Mouse (Mus musculus): Measurements from ENCODE around the gene Dlgap4. TPM values are rescaled to one million over a fixed set of nuclear protein-coding genes. Genes with fewer than 3 reads are reported as not detected.

Gene Dlgap4
- polyA plus RNA-seq, 1 experiment: 98.2 TPM

- Histone ChIP-seq H3K27ac (ENCODE audit: control insufficient read depth, insufficient read depth, low read length) (no peak overlapping the region; the same call in 1 of the 2 replicates), H3K27me3 (ENCODE audit: control insufficient read depth, insufficient read depth, low read length) (no peaks in the 10 kb centered on the region), H3K4me3 (ENCODE audit: control insufficient read depth, insufficient read depth, low read length) (no peak overlapping the region), H3K4me1 (replicated peaks; ENCODE audit: control insufficient read depth, insufficient read depth, low read length) (no peaks in the 10 kb centered on the region), H3K36me3 (ENCODE audit: control insufficient read depth, insufficient read depth, low read length) (no peaks in the 10 kb centered on the region)
- no peak for DNase-seq
- WGBS: 95% methylated on average over 8 of the region's 8 CpGs
- TF ChIP-seq CTCF (IDR thresholded peaks at IDR 0.05; ENCODE audit: borderline replicate concordance, control insufficient read depth, extremely low read depth, insufficient read depth, low read length, poor library complexity) (no peak), POLR2A (IDR thresholded peaks at IDR 0.05; ENCODE audit: control insufficient read depth, extremely low read depth, insufficient read depth, low read length, poor library complexity) (no peak)
Observed at GRCm38 (mm10) chr2:156765593-156765992, 152.1 kb downstream of the Dlgap4 start.

- no peak for TF ChIP-seq CTCF (IDR thresholded peaks at IDR 0.05; ENCODE audit: borderline replicate concordance, control insufficient read depth, extremely low read depth, insufficient read depth, low read length, poor library complexity)
- TF ChIP-seq POLR2A (IDR thresholded peaks at IDR 0.05; ENCODE audit: control insufficient read depth, extremely low read depth, insufficient read depth, low read length, poor library complexity): no peak
- WGBS: 38% methylated on average over 10 of the region's 10 CpGs
- DNase-seq: no peak
- no peaks in the 10 kb centered on the region for H3K36me3 ChIP-seq (ENCODE audit: control insufficient read depth, insufficient read depth, low read length)
- no peaks in the 10 kb centered on the region for H3K4me1 ChIP-seq (replicated peaks; ENCODE audit: control insufficient read depth, insufficient read depth, low read length)
- H3K27ac ChIP-seq (ENCODE audit: control insufficient read depth, insufficient read depth, low read length): no peak overlapping the region
- H3K4me3 ChIP-seq (ENCODE audit: control insufficient read depth, insufficient read depth, low read length): no peak overlapping the region
- H3K27me3 ChIP-seq (ENCODE audit: control insufficient read depth, insufficient read depth, low read length): no peaks in the 10 kb centered on the region
Observed at GRCm38 (mm10) chr2:156766227-156767019, 152.9 kb downstream of the Dlgap4 start.

- no peak for DNase-seq
- Histone ChIP-seq H3K36me3 (ENCODE audit: control insufficient read depth, insufficient read depth, low read length) (no peaks in the 10 kb centered on the region), H3K27me3 (ENCODE audit: control insufficient read depth, insufficient read depth, low read length) (no peaks in the 10 kb centered on the region), H3K27ac (ENCODE audit: control insufficient read depth, insufficient read depth, low read length) (no peak overlapping the region), H3K4me1 (replicated peaks; ENCODE audit: control insufficient read depth, insufficient read depth, low read length) (no peaks in the 10 kb centered on the region), H3K4me3 (ENCODE audit: control insufficient read depth, insufficient read depth, low read length) (no peak overlapping the region)
- 91% methylated on average over 5 of the region's 5 CpGs for WGBS
- no peak for TF ChIP-seq CTCF (IDR thresholded peaks at IDR 0.05; ENCODE audit: borderline replicate concordance, control insufficient read depth, extremely low read depth, insufficient read depth, low read length, poor library complexity)
- no peak for TF ChIP-seq POLR2A (IDR thresholded peaks at IDR 0.05; ENCODE audit: control insufficient read depth, extremely low read depth, insufficient read depth, low read length, poor library complexity)
Observed at GRCm38 (mm10) chr2:156767108-156767507, 153.6 kb downstream of the Dlgap4 start.

- Histone ChIP-seq H3K4me3 (ENCODE audit: control insufficient read depth, insufficient read depth, low read length) (no peak overlapping the region), H3K4me1 (replicated peaks; ENCODE audit: control insufficient read depth, insufficient read depth, low read length) (no peaks in the 10 kb centered on the region), H3K27ac (ENCODE audit: control insufficient read depth, insufficient read depth, low read length) (no peak overlapping the region), H3K27me3 (ENCODE audit: control insufficient read depth, insufficient read depth, low read length) (no peaks in the 10 kb centered on the region), H3K36me3 (ENCODE audit: control insufficient read depth, insufficient read depth, low read length) (no peaks in the 10 kb centered on the region)
- TF ChIP-seq POLR2A (IDR thresholded peaks at IDR 0.05; ENCODE audit: control insufficient read depth, extremely low read depth, insufficient read depth, low read length, poor library complexity) (no peak), CTCF (IDR thresholded peaks at IDR 0.05; ENCODE audit: borderline replicate concordance, control insufficient read depth, extremely low read depth, insufficient read depth, low read length, poor library complexity) (no peak)
- 64% methylated on average over 12 of the region's 12 CpGs for WGBS
- DNase-seq: no peak
Observed at GRCm38 (mm10) chr2:156769274-156769673, 155.8 kb downstream of the Dlgap4 start.

- H3K27ac ChIP-seq (ENCODE audit: control insufficient read depth, insufficient read depth, low read length): no peak overlapping the region
- peaks cover 2% of the 10 kb centered on the region; the same call in 1 of the 2 replicates for H3K4me1 ChIP-seq (replicated peaks; ENCODE audit: control insufficient read depth, insufficient read depth, low read length)
- no peak for TF ChIP-seq CTCF (IDR thresholded peaks at IDR 0.05; ENCODE audit: borderline replicate concordance, control insufficient read depth, extremely low read depth, insufficient read depth, low read length, poor library complexity)
- TF ChIP-seq POLR2A (IDR thresholded peaks at IDR 0.05; ENCODE audit: control insufficient read depth, extremely low read depth, insufficient read depth, low read length, poor library complexity): no peak
- H3K27me3 ChIP-seq (ENCODE audit: control insufficient read depth, insufficient read depth, low read length): no peaks in the 10 kb centered on the region; the same call in 1 of the 2 replicates
- no peak for DNase-seq
- H3K36me3 ChIP-seq (ENCODE audit: control insufficient read depth, insufficient read depth, low read length): no peaks in the 10 kb centered on the region
- H3K4me3 ChIP-seq (ENCODE audit: control insufficient read depth, insufficient read depth, low read length): no peak overlapping the region
Observed at GRCm38 (mm10) chr2:156773470-156773869, 160.0 kb downstream of the Dlgap4 start.

GRCm38 (mm10) chr2:156774035-156774737, 160.7 kb downstream of the Dlgap4 start:
- H3K4me3 ChIP-seq (ENCODE audit: control insufficient read depth, insufficient read depth, low read length): no peak overlapping the region
- peaks cover 2% of the 10 kb centered on the region; the same call in 1 of the 2 replicates for H3K4me1 ChIP-seq (replicated peaks; ENCODE audit: control insufficient read depth, insufficient read depth, low read length)
- 95% methylated on average over 13 of the region's 13 CpGs for WGBS
- TF ChIP-seq CTCF (IDR thresholded peaks at IDR 0.05; ENCODE audit: borderline replicate concordance, control insufficient read depth, extremely low read depth, insufficient read depth, low read length, poor library complexity) (no peak), POLR2A (IDR thresholded peaks at IDR 0.05; ENCODE audit: control insufficient read depth, extremely low read depth, insufficient read depth, low read length, poor library complexity) (no peak)
- no peaks in the 10 kb centered on the region; the same call in 1 of the 2 replicates for H3K27me3 ChIP-seq (ENCODE audit: control insufficient read depth, insufficient read depth, low read length)
- no peak overlapping the region for H3K27ac ChIP-seq (ENCODE audit: control insufficient read depth, insufficient read depth, low read length)
- no peaks in the 10 kb centered on the region for H3K36me3 ChIP-seq (ENCODE audit: control insufficient read depth, insufficient read depth, low read length)
- DNase-seq: no peak

All from thymus, adult 2 months (tissue).